Mouse (Mus musculus) B cell, adult 2 months (primary cell): ENCODE measurements around the gene Cdk1.

Experiments
- DNase-seq, 2 experiments: peaks; one replicate each; pipeline ENCODE4 v3.0.0; 2022

Cdk1 gene

DNA sequence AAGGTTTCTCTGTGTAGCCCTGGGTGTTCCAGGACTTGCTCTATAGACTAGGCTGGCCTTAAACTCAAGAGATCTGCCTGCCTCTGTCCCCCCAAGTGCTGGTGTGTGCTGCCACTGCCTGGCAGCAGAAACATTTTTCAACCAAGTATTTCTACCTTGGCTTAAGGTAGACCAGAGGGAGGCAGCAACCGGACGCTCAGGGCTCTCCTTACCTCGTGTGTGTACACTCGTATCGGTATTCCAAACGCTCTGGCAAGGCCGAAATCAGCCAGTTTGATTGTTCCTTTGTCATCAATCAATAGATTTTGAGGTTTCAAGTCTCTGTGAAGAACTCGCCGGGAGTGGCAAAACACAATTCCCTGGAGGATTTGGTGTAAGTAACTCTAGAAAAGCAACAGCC, 10.4 kb downstream of the Cdk1 start:
- DNase-seq, result no peak

DNA sequence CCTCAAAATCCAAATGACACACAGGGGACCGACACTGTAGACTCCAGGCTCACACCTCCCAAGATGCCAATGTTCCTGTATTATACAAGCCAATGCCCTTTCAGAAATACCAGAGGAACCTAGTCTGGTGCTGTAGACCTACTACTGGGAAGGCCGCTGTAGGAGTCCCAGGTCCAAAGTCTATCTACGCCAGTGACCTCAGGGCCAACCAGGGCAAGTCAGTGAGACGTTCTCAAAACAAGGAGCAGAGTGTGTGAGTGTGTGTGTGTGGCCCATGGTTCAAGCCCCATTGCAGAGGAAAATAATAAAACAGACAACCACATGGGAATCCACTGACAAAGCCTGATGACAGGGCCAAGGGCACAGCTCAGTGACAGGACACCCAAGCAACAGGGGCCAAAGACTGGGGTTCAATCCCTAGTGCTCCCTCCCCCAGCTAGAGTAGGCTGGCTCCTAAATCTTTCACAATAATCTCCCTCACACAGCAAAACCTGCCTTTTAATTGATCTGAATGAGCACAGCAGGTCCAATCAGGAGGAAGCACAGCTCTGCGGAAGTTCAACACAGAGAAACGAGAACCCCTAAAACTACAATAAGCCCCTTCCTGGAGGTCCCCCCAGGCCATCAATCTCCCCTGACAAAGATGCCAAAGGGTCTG, 11.0 kb downstream of the Cdk1 start:
- DNase-seq, result no peak

DNA sequence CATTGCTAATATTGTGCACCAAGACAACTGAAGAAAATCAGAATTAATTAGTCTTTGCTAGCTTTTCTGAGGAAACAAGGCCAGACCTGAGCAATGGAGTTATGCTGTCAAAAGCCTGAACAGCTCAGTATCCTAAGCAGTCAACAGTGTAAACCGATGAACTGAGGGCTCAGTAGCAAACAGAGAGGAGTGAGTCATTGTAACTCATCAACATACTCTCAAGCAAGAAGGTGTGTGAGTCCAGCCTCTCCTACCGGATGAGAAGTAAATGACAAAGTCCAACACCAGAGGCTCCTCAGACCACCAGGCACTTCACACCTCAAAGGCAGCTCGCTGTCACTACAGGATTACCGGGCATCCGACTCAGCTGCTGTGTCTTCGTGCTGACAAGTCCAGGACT, 12.7 kb downstream of the Cdk1 start:
- no peak for DNase-seq

DNA sequence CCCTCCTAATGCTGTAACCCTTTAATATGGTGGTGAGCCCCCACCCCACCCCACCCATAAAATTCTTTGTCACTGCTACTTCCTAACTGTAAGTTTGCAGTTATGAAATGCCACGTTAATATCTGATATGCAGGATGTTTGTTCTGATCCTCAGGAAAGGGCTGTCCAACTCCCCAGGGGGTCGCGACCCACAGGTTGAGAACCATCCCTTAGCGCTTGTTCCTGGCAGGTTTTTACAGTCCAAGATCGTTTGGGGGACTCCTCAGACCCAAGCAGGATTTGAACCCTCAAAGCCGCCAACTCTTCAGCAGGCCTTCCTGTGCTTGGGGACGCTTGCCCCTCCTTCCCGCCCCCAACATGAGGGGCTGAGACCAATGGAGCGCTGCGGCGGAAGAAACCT, 16.5 kb downstream of the Cdk1 start:
- DNase-seq, result no peak

DNA sequence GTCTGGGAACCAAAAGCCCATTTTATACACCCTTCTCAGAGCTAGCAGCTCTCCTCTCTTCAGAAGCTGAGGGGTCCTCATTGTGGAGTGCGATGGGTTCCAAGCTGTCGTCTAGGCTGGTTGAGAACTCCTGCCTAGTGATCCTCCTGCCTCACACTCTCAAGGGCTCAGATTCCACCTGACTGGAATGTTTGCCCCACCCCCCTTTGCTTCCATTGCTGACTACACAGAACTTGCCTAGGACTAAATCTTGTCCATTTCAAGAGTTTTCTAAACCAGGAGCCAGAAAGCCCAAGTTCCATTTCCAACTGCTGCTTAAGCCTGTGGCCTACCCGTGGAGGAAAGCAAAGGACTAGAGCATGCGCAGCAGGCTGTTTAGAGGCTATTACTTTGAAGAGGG, 17.1 kb downstream of the Cdk1 start:
- DNase-seq, result no peak

DNA sequence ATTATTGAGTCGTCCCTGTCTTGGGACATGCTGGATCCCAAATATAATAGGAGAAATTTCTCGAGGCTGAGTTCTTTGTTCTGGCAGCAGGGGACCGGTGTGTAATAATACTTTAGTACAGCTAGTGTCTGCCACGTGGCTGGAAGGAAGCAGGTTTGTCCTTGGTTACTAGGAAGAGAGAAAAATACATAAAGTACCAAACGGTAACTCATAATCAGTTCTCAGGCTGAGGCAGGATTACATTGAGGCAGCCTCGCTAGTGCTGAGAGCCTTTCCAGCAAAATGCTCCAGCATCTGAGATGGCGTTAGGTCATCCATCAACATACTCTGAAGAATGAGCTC, 17.6 kb downstream of the Cdk1 start:
- DNase-seq, result no peak

DNA sequence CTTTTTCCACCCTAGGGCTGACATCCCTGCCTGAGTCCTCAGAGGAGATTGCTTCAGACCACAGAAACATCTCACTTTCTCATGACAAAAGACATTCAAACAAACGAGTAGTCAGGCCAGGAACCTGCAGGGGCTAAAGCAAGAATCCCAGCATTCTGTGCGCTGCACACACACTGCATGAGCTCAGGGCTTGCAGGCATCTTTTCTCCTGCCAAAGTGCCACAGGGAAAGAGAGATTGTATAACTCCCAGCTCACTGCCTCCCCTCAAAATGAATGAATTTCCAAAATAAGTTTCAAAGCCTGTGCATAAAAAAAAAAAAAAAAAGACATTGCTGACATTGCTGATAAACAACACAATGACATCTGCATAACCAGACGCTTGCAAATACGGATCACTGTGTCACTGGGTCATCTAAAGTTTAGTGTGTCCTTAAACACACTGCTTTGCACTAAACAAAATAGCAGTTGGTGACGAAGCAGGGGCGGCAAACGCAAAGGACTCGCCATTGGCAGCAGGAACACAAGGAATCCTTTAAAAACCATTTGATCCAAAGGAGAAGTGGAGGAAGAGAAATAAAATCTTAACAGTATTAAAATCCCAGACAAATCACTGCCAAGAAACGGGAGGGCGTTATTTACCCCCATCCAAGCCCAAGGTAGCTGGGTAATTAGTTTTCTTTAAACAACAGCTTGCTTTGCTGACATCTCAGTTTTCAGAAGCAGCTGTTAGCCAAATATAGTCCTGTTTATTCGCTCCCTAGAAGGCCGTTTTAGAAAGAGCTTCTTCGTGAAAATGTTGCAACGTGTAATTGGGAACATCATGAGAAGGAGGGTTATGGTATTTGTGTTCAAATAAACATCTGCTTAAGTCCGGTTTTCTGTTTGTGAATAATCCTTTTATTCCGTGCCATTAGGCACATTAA, 18.2 kb downstream of the Cdk1 start:
- no peak for DNase-seq

DNA sequence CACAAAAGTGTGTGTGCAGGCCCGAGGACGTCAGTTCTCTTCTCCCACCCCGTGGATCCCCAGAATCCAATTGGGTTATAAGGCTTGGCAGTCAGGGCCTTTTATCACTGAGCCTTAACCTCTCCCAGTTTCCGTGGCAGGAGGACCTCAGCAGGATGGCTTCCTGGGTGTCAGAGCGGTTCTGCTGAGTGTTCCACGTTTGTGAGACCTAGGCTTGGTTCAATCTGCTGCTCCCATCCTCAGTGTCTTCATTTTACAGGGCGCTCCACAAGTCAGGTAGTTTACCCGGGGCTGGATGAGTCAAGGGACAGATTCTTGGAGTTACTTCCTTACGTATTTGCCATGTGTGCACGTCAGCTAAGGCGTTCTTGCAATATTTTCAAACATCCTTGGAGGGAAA, 19.5 kb downstream of the Cdk1 start:
- DNase-seq, result no peak

DNA sequence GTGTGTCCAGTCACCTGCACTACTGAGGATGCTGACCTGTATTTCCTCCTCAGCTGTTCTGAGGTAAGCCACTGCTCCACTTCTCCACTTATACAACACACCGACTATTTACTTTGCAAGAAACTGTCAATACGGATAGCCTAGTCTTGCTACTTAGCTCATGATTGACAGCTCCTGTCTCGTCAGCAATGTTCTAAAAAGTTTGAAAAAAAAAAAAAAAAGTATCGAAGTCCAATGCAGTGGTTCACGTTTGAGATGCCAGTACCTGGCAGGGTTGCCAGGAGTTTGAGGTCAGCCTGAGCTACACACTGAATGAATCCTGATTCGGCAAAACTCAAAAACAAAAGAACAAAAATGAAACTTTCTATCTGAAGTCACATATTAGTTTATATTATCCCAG, 21.5 kb downstream of the Cdk1 start:
- DNase-seq, result no peak

DNA sequence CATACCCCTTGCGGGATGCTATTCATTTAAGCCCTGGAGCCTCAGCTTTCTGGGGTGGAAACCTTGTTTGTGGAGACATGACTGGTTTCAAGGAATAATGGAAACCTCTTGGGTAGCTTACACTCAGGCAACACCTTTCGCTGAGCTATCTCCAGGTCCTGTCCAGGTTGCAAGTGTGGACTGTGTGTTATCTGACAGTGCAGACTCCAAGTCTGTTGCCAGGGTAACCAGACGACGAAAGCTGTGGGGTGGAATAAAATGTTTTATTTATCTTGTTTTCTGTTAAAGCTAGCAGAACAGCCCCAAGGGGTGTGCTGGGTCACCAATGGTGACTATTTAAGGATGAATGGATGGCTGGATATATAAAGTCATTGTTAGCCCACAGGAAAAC, 24.1 kb downstream of the Cdk1 start:
- DNase-seq, result no peak

DNA sequence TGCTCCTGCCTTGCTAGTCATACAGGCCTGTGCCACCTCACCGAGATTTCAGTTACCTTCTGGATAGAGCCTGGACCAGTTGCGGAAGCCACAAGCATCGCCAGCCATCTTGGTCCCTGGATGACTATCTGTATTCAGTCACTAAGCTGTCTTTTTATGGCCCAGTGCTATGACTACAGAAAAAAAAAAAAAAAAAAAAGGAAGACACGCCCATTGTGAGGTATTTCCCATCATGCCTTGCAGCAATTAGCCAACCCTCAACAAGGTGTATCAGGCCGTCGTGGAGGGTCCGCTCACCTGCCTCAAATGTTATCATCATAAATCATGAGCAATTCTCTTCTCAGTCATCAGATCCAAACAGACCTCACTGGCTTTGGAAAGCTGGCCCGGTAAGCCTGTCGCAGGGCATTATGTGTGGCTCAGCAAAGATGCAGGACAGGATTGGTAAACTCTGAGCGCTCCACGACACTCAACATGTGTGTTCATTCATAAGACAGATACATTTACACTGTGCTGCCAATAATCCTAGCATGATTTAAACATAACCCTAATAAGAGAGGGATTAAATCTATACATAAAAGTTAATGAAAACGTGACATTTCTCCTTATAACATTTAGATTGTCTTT, 24.6 kb downstream of the Cdk1 start:
- DNase-seq, result no peak

DNA sequence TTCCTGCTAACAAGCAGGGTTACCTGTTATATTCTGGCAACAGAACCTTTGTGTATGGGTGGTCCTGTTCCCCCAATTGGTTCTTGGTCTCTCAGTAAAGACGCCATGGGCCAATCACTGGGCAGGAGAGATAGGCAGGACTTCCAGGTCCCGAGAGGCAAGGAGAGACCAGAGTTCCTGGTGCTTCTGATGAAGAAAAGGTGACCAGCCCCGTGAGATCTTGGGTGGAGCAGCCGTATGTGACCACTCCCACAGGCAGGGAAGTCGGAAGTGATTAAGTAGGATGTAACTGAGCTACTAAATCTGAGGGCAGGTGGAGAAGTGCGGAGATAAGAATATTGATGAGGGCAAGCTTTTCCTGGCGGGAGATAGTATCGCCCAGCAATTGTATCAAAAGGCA, 25.4 kb downstream of the Cdk1 start:
- no peak for DNase-seq

DNA sequence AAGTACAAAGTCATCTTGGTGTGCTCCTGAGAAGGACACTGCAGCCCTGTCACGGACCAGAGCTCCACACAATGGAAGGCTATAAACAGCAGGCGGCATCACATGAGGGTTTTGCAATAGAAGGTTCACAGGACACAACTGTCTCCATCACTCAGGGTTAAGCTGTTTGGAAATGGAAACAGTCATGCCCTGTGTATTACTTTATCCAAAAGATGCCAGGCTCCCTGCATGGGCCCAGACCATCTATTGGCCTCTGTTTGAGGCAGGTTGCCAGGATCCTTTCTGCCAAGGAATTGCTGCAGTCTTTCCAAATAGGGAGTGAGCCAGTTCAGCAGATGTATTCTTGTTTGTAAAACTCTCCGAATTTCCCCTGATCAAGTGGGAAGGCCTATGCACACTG, 26.3 kb downstream of the Cdk1 start:
- no peak for DNase-seq

DNA sequence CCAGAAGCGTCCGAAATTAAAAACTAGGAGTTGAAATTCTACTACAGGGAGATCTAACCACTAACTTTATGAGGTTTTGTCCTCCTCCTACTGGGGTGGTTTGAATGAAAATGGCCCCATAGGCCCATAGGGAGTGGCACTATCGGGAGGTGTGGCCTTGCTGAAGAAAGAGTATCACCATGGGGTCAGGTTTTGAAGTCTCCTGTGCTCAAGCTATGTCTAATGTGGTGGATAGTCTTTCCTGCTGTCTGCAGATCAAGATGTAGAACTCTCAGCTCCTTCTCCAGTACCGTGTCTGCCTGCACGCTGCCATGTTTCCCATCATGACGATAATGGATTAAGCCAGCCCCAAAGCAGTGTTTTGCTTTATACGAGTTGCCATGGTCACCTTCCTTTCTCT, 27.9 kb downstream of the Cdk1 start:
- DNase-seq, result no peak

DNA sequence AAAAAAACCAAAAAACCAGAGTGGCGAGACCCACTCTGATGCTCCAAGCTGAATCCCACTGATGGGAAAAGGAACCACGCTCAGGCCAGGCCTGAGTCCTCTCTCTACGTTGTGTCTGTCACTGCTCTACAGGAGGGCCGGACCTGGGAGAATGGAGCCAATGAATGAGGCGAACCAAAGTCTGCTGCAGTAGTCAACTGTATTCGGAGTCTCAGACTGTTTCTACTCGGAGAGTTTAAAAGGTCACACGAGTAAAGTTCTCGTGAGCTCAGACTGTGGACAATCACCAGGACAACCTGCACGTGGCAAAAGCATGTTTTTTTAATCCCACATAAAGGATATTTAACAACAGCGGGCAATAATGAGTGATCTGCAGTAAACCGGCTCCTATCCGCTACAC, 28.8 kb downstream of the Cdk1 start:
- DNase-seq, result no peak

DNA sequence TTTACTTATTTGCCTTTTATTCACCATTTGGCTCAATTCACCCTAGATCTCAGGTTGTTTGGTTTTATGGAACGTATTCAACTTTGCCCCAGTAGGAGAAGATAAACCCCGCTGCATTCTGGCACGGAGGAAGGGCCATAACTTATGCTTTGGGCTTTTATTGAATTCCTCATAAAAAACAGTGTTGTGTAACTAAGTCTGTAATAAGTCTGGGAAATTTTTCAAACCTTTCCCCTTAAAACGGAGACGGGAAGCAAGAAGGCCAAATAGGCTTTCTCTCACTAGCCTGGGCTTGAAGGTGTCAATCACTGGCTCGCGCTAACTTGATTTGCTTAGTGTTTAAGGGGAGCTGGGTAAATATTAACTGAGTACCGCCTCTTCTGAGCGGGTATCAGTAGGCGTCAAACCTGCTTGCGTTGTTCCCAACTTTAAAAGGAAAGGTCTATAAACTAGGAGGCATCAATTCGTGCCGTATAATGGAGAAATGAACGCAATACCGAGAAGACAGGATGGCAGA, 31.2 kb downstream of the Cdk1 start:
- no peak for DNase-seq

DNA sequence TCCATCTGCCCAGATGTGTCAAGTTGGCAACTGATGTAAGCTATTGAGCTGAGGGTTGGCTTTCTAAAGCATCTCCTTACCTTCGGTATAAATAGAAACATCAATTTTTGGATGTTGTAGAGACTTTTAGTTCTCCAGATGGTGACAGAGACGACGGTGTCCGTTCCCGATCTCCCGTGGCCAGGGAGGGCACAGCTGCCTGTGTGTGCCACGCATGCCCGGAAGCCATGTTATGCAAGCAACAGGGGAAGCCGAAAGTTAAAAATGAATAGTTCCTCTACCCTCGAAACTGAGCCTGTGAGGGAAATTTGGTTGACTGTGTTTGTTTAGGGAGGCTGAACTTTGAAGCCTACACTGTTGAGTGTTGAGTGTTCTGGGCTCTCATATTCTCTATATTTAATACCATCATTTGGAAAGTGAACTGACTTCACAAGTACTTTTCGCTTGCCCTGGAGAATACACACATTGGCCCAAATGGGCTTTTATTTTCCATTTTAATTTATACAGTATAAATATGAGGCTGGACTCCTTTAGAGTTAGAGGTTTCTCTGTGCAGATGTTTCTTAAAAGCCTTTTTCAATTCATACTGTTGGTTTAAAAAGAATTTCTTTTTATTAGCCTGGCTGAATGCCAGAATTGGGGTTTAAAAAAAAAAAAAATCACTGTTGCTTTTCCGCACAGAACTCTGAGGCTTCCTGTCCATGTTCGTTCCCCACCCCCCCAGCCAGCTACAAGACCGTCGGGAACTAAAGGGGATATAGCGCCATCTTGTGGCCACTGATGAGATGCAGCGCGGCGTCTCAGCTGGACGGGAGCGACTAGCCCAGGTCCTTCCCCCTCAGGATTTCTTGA, 31.8 kb downstream of the Cdk1 start:
- DNase-seq, result peak; percentile 77 to 78

DNA sequence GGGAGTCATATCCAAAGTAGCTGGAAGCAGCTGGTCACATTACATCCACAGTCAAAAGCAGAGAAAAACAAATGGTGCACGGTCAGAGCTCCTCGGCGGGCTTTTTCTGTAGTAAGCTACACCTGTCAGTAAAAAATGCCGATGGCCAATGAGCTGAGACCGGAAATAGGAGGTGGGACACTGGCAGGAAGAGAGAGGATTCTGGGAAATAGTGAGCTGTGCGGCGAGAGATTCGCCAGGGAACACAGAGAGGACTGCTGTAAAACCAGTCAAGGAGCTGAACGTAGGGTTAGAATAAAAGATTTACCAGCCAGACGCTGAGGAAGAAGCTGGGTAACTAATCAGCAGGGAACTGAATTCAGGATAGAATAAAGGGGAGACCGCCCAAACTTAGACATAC, 34.2 kb downstream of the Cdk1 start:
- DNase-seq, result no peak

DNA sequence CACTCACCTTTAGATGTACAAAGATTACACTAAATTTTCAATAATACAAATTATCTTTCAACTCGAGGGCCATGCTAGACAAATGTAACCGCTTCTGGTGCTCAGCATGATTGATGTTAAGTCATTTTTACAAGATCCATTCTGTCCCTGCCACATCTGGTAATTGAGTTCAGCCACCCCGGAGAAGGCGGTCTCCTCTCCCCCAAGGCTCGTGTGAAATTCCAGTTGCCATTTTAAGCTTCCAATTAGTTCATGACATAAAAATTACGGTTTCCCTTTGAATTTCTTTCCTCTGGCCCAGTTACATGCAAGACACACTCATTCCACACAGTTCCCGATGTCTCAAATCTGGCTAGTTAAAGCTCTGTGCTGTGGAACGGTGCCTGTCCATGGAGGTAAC, 38.8 kb downstream of the Cdk1 start:
- no peak for DNase-seq

DNA sequence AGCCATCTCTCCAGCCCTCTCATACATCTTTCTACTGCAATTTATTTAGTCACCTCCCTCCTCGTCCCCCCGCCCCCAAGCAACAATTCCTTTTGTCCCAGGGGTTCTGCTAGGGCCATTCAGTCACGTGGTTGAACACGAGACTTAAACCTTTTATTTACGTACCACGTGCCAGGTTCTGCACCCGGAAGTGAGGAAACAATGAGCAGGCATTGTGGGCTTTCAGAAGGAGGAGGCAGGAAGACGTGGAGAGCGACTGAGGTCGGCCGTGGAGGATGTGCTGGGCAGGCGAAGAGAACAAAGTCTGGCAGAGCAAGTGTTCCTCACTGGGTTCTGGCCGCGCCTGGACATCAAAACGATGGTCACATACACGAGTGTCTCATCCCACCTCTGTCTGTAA, 40.9 kb downstream of the Cdk1 start:
- no peak for DNase-seq

DNA sequence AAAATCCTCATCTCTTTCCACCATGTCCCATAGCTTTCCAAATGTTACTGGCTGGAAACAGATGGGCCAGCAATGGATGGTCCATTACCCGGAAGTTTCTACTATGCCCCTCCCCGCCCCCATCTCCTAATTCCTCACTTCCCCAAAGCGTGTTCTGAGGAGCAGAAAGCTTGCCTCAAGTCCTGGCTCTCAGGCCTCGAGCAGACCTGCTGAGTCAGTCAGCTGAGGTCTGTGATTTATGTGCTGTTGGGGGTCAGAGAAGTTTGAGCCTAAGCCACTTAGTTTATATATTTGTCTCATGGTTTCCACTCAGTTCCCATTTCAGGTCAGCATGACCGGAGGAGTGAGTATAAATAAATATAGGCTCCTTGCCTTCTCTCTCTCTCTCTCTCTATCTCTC, 43.6 kb downstream of the Cdk1 start:
- no peak for DNase-seq

DNA sequence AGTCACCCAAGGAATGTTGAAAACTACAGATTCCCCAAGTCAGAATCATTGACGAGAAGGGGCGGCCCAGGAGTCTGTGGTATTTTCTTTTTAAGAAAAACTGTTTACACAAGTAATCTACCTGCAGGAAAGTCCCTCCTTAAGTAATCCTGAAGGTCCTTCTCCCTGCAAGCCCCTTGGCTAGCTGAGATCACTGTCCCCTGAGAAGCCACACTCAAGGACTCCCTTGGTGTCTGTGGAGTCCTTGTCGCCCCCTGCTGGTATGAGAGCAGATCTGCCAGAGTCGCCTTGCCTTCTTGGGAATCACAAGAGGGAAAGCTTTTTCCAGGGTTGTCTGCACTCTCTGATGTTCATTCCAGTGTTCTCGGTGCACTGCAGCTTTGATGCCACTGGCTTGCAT, 45.7 kb downstream of the Cdk1 start:
- DNase-seq, result peak; percentile 61 to 67

DNA sequence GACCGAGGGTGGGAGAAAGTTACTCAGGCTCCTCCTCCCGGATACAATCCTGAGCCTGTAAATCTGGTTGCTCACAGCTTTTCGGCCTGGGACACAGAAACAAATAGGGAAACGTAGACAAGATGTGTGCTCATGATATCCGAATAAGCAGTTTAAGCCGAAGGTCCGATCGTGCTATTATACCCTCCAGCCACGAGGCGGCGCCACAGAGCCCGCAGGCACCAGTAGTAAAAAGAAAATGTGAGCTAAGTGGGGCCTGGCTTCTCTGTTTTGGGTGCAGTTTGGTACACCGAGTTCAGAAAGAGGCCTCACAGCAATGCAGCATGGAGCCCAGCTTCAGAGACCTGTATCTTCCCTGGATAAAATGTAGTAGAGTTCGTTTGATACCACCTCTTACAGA, 46.5 kb downstream of the Cdk1 start:
- DNase-seq, result peak; percentile 76 to 79
